Mouse (Mus musculus) intestine, postnatal 0 days (tissue): ENCODE measurements around the gene Ccdc27. TPM values are rescaled to one million over a fixed set of nuclear protein-coding genes. Genes with fewer than 3 reads are reported as not detected.

Experiments
- ATAC-seq: fragments of 200-750 bp; cut with Nextera tagmentation; 2 replicates; pipeline ENCODE4 v1.8.0; 2017; ENCODE audit warnings: mild to moderate bottlenecking, moderate TSS enrichment, moderate library complexity
- H3K27ac ChIP-seq: fragments of 300-500 bp; sonication (generic); 2 replicates; pipeline ENCODE4 v1.5.1; 2014; ENCODE audit warnings: mild to moderate bottlenecking, low read depth, low read length, moderate library complexity
- H3K27me3 ChIP-seq: fragments of 300-500 bp; sonication (generic); replicated peaks from 2 replicates; pipeline ENCODE4 v1.6.1; 2014; ENCODE audit warnings: low read length, mixed read lengths; ENCODE audit not compliant: control insufficient read depth, insufficient read depth
- H3K36me3 ChIP-seq: fragments of 300-500 bp; sonication (generic); 2 replicates; pipeline ENCODE4 v1.6.1; 2014; ENCODE audit warnings: mild to moderate bottlenecking, moderate library complexity; ENCODE audit not compliant: control insufficient read depth, insufficient read depth
- H3K4me1 ChIP-seq: fragments of 300-500 bp; sonication (generic); replicated peaks from 2 replicates; pipeline ENCODE4 v1.6.1; 2014; ENCODE audit warnings: antibody characterized with exemption, low read length, mixed read lengths; ENCODE audit not compliant: control insufficient read depth, insufficient read depth
- H3K4me2 ChIP-seq: fragments of 300-500 bp; sonication (generic); replicated peaks from 2 replicates; pipeline ENCODE4 v1.6.1; 2014; ENCODE audit warnings: low read depth, mild to moderate bottlenecking, moderate library complexity
- H3K4me3 ChIP-seq: fragments of 300-500 bp; sonication (generic); 2 replicates; pipeline ENCODE4 v1.5.1; 2014; ENCODE audit warnings: low read depth, low read length
- H3K9ac ChIP-seq: fragments of 300-500 bp; sonication (generic); 2 replicates; pipeline ENCODE4 v1.6.1; 2014; ENCODE audit warnings: mild to moderate bottlenecking, low read depth, low read length
- H3K9me3 ChIP-seq: fragments of 300-500 bp; sonication (generic); 2 replicates; pipeline ENCODE4 v1.6.1; 2016; ENCODE audit warnings: mixed run types; ENCODE audit not compliant: control insufficient read depth
- CTCF ChIP-seq: sonication (generic); IDR thresholded peaks from 2 replicates; pipeline ENCODE4 v1.5.1; 2016; ENCODE audit warnings: low read depth, mild to moderate bottlenecking, control low read depth, antibody characterized with exemption, moderate library complexity
- WGBS: fragments of 180-500 bp; shearing (Covaris S2); extraction: QIAGEN DNeasy Blood & Tissue Kit; methylation state at CpG from one replicate; pipeline ENCODE4 v1.1.7; 2014; 5-methylcytosine and 5-hydroxymethylcytosine counted together
- polyA plus RNA-seq: library from polyadenylated mRNA; unstranded; fragments of >200 nt; fragmentation: Nextera tagmentation; extraction: Ambion mirVana; gene quantifications from 2 replicates; pipeline ENCODE4 v1.2.1, GENCODE M21; 2015

Gene Ccdc27
- polyA plus RNA-seq, 1 experiment from 2014 or later: 0.05 TPM

- no peaks in the 10 kb centered on the region for H3K9me3 ChIP-seq
- no peak for TF ChIP-seq CTCF
- H3K4me1 ChIP-seq: no peaks in the 10 kb centered on the region
- no peak for ATAC-seq
- H3K4me3 ChIP-seq: no peak overlapping the region
- H3K27me3 ChIP-seq: no peaks in the 10 kb centered on the region
- WGBS: 21% methylated on average over 2 of the region's 2 CpGs
- no peak overlapping the region for H3K4me2 ChIP-seq
- H3K27ac ChIP-seq: no peak overlapping the region
- no peaks in the 10 kb centered on the region for H3K36me3 ChIP-seq
- no peak overlapping the region for H3K9ac ChIP-seq
Observed at GRCm38 (mm10) chr4:154056661-154057060, 14.2 kb upstream of the Ccdc27 start.

GRCm38 (mm10) chr4:154056046-154056445 is 13.6 kb upstream of the Ccdc27 start:
- TF ChIP-seq CTCF: no peak
- WGBS: 71% methylated on average over 2 of the region's 2 CpGs

GRCm38 (mm10) chr4:154055482-154055881 is 13.0 kb upstream of the Ccdc27 start:
- no peaks in the 10 kb centered on the region for H3K4me1 ChIP-seq
- H3K4me3 ChIP-seq: no peak overlapping the region
- WGBS: 85% methylated on average over 7 of the region's 7 CpGs
- no peak overlapping the region for H3K9ac ChIP-seq
- no peaks in the 10 kb centered on the region for H3K9me3 ChIP-seq
- no peak overlapping the region for H3K4me2 ChIP-seq
- TF ChIP-seq CTCF: no peak
- H3K36me3 ChIP-seq: no peaks in the 10 kb centered on the region
- ATAC-seq: 0 out of 2 replicates have a peak, but pooled peaks have one; percentile 28
- H3K27me3 ChIP-seq: no peaks in the 10 kb centered on the region
- no peak overlapping the region for H3K27ac ChIP-seq

More at GRCm38 (mm10) chr4:154056046-154056445, 13.6 kb upstream of the Ccdc27 start:
- no peaks in the 10 kb centered on the region for H3K27me3 ChIP-seq
- no peak for ATAC-seq
- no peak overlapping the region for H3K4me3 ChIP-seq
- no peak overlapping the region for H3K4me2 ChIP-seq
- H3K9me3 ChIP-seq: no peaks in the 10 kb centered on the region
- H3K36me3 ChIP-seq: no peaks in the 10 kb centered on the region
- no peak overlapping the region for H3K27ac ChIP-seq
- H3K9ac ChIP-seq: no peak overlapping the region
- H3K4me1 ChIP-seq: no peaks in the 10 kb centered on the region

- WGBS: 56% methylated on average over 4 of the region's 4 CpGs
- no peaks in the 10 kb centered on the region for H3K27me3 ChIP-seq
Observed at GRCm38 (mm10) chr4:154053065-154053464, 10.6 kb upstream of the Ccdc27 start.

GRCm38 (mm10) chr4:154051401-154051800 is 8.9 kb upstream of the Ccdc27 start:
- H3K4me3 ChIP-seq: no peak overlapping the region
- TF ChIP-seq CTCF: no peak
- 90% methylated on average over 3 of the region's 3 CpGs for WGBS
- H3K27ac ChIP-seq: no peak overlapping the region
- H3K27me3 ChIP-seq: no peaks in the 10 kb centered on the region
- no peaks in the 10 kb centered on the region for H3K36me3 ChIP-seq
- H3K4me1 ChIP-seq: no peaks in the 10 kb centered on the region
- no peak overlapping the region for H3K9ac ChIP-seq
- no peaks in the 10 kb centered on the region for H3K9me3 ChIP-seq
- no peak overlapping the region for H3K4me2 ChIP-seq
- no peak for ATAC-seq

More at GRCm38 (mm10) chr4:154053065-154053464, 10.6 kb upstream of the Ccdc27 start:
- no peaks in the 10 kb centered on the region for H3K9me3 ChIP-seq
- H3K27ac ChIP-seq: no peak overlapping the region
- ATAC-seq: no peak
- no peaks in the 10 kb centered on the region for H3K4me1 ChIP-seq
- H3K4me2 ChIP-seq: no peak overlapping the region
- H3K9ac ChIP-seq: no peak overlapping the region
- H3K36me3 ChIP-seq: no peaks in the 10 kb centered on the region
- peak; percentile 49 for TF ChIP-seq CTCF
- H3K4me3 ChIP-seq: no peak overlapping the region

GRCm38 (mm10) chr4:154045837-154046236 is 3.4 kb upstream of the Ccdc27 start:
- Histone ChIP-seq H3K9me3 (no peaks in the 10 kb centered on the region), H3K27me3 (no peaks in the 10 kb centered on the region), H3K27ac (no peak overlapping the region), H3K36me3 (no peaks in the 10 kb centered on the region), H3K4me1 (no peaks in the 10 kb centered on the region), H3K4me3 (no peak overlapping the region), H3K4me2 (no peak overlapping the region), H3K9ac (no peak overlapping the region)
- WGBS: 69% methylated on average over 5 of the region's 5 CpGs
- no peak for ATAC-seq
- peak; percentile 43 for TF ChIP-seq CTCF

GRCm38 (mm10) chr4:154037123-154037522 is 5.4 kb downstream of the Ccdc27 start:
- WGBS: 49% methylated on average over 3 of the region's 3 CpGs
- no peak for ATAC-seq
- Histone ChIP-seq H3K36me3 (no peaks in the 10 kb centered on the region), H3K4me2 (no peak overlapping the region), H3K9me3 (no peaks in the 10 kb centered on the region), H3K4me1 (no peaks in the 10 kb centered on the region), H3K27ac (no peak overlapping the region), H3K4me3 (no peak overlapping the region), H3K27me3 (no peaks in the 10 kb centered on the region), H3K9ac (no peak overlapping the region)
- TF ChIP-seq CTCF: no peak
